Mouse (Mus musculus) testis, adult 2 months (tissue): Measurements from ENCODE around the gene Olfr305. TPM values are rescaled to one million over a fixed set of nuclear protein-coding genes. Genes with fewer than 3 reads are reported as not detected.

Experiments
- H3K27ac ChIP-seq: fragments of 200-500 bp; 2 replicates; pipeline ENCODE4 v1.5.1; 2012; ENCODE audit warnings: low read depth, low read length; ENCODE audit not compliant: control insufficient read depth, insufficient read depth
- H3K27me3 ChIP-seq: fragments of 200-500 bp; 2 replicates; pipeline ENCODE4 v1.6.1; 2012; ENCODE audit warnings: mild to moderate bottlenecking, low read length, moderate library complexity; ENCODE audit not compliant: control insufficient read depth, insufficient read depth
- H3K36me3 ChIP-seq: fragments of 200-500 bp; 2 replicates; pipeline ENCODE4 v1.6.1; 2012; ENCODE audit warnings: mild to moderate bottlenecking, low read length; ENCODE audit not compliant: control insufficient read depth, insufficient read depth
- H3K4me1 ChIP-seq: fragments of 200-500 bp; 2 replicates; pipeline ENCODE4 v1.6.1; 2012; ENCODE audit warnings: low read length; ENCODE audit not compliant: control insufficient read depth, insufficient read depth
- H3K4me3 ChIP-seq: fragments of 200-500 bp; 2 replicates; pipeline ENCODE4 v1.5.1; 2012; ENCODE audit warnings: low read depth, mild to moderate bottlenecking, low read length, moderate library complexity, mixed read lengths; ENCODE audit not compliant: control insufficient read depth
- CTCF ChIP-seq: fragments of 200-500 bp; IDR thresholded peaks from 2 replicates; pipeline ENCODE4 v1.5.1; 2012; ENCODE audit warnings: low read depth, mild to moderate bottlenecking, inconsistent platforms, low read length, moderate library complexity; ENCODE audit not compliant: control insufficient read depth, insufficient read depth, insufficient replicate concordance
- POLR2A ChIP-seq: fragments of 200-500 bp; IDR thresholded peaks from 2 replicates; pipeline ENCODE4 v1.6.1; 2012; ENCODE audit warnings: low read depth, mild to moderate bottlenecking, inconsistent platforms, low read length, moderate library complexity; ENCODE audit not compliant: control insufficient read depth
- polyA plus RNA-seq: library from polyadenylated mRNA; depleted of rRNA; stranded (reverse); fragments of >200 nt; gene quantifications from 2 replicates; pipeline ENCODE4 v1.2.3, GENCODE M21; 2012; rRNA removed

Gene Olfr305
- polyA plus RNA-seq, 1 experiment, result 0.30 TPM

DNA sequence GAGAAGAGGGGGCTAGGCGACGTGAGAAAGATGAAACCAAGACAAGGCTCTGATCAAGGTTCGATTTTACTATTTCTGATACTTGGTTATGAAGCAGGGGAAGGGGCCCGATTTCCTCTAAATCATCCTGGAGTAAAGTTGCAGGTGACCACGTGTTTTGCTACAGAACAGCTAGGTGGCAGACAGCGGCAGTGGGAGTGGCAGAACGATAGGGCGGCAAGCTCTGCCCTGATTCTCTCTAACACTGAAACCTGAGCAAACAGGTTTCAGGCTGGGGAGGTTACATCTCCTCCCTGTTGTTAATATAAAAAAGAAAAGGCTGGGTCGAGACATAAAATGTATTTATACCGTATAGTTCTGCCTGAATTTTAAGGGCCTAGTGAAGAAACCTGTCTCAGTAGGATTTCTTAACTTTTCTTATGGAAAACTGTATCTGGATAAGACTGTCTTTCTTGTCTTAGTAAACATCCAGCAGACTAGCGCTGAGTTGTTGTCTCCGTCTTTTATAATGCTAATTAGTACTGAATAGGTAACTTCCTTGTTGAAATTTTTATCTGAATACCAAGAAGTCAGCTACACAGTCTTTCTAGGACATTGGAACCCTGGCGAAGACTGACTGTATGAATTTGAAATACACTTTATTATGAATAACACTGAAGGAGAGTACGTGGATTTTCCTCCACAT is 23.7 kb downstream of the Olfr305 start:
- Histone ChIP-seq H3K4me3 (no peak overlapping the region), H3K36me3 (no peaks in the 10 kb centered on the region), H3K27ac (no peak overlapping the region), H3K27me3 (no peaks in the 10 kb centered on the region), H3K4me1 (no peaks in the 10 kb centered on the region)
- TF ChIP-seq CTCF (no peak), POLR2A (no peak)

DNA sequence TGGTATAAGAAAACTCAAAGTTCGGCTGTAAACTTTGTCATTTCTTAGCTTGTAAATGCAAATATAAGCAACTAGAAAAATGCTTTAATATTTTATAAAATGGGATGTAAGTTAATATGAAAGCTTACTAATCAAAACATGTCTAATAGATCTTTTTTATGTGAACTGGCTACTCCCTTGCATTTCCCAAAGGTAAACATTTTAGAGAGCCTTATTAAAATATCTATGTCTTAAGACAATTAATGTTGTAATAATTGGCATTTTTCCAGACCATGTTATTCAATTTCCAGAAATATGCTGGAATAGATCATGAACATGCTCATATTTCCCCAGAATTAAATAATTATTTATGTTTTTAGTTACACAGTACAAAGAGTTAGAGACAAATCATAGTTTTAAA is 29.2 kb downstream of the Olfr305 start, which contains the start of gene Olfr307:
TSS of gene Olfr307 (minus strand) at position 101 of the 400 bp plus-strand sequence.
- Histone ChIP-seq H3K27ac (no peak within 1 kb of the TSS), H3K4me3 (no peak within 1 kb of the TSS), H3K27me3 (no peaks in the 10 kb centered on the region), H3K4me1 (no peaks in the 10 kb centered on the region), H3K36me3 (no peaks in the 10 kb centered on the region)
- no peak for TF ChIP-seq POLR2A
- TF ChIP-seq CTCF, result no peak

DNA sequence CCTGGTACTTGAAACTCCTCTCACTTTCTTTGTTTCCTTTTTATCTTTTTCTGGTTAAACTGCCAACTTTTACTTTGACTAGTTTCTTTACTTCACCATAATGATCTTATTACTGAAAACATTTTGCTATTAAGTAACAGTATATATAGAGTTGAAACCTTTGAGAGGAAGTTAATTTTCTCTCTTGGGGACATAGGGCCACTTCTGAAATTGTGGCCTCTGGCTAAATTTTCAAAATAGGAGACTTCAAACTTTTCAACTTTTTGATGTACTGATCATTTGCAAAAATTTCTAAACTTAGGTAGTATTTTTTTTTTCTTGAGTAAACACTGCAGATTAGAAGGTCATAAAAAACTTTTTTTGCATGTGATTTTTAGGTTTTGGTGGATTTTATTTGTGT is 41.2 kb downstream of the Olfr305 start, which contains the start of gene Olfr308:
TSS of gene Olfr308 (minus strand) at position 101 of the 400 bp plus-strand sequence.
- no peaks in the 10 kb centered on the region for H3K4me1 ChIP-seq
- TF ChIP-seq POLR2A, result no peak
- no peak for TF ChIP-seq CTCF

DNA sequence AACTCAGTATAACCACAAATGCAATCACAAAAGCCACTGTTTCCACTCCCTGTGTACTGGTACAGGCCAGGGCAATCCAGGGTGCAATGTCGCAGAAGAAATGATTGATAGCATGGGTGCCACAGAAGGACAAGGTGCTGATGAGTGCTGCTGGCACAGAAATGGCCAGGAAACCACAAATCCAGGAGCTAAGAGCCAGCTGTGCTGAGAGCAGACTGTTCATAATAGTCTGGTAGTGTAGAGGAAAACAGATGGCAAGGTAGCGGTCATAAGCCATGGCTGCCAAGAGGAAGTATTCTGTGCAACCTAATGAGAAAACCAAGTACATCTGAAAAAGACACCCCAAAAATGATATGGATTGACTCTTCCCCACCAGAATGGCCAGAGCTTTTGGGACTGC is 45.4 kb downstream of the Olfr305 start:
- Histone ChIP-seq H3K27ac (no peak overlapping the region), H3K4me1 (no peaks in the 10 kb centered on the region), H3K27me3 (no peaks in the 10 kb centered on the region), H3K4me3 (no peak overlapping the region), H3K36me3 (no peaks in the 10 kb centered on the region)
- no peak for TF ChIP-seq POLR2A

More for the DNA sequence above, 41.2 kb downstream of the Olfr305 start, which contains the start of gene Olfr308:
- Histone ChIP-seq H3K27ac (no peak within 1 kb of the TSS), H3K36me3 (no peaks in the 10 kb centered on the region), H3K27me3 (no peaks in the 10 kb centered on the region), H3K4me3 (no peak within 1 kb of the TSS)

- H3K4me1 ChIP-seq, result no peaks in the 10 kb centered on the region
- no peak for TF ChIP-seq POLR2A
- TF ChIP-seq CTCF, result no peak
- no peaks in the 10 kb centered on the region for H3K36me3 ChIP-seq
- no peak within 1 kb of the TSS for H3K27ac ChIP-seq
- no peaks in the 10 kb centered on the region for H3K27me3 ChIP-seq
- H3K4me3 ChIP-seq, result no peak within 1 kb of the TSS
These were observed 53.1 kb downstream of the Olfr305 start, which contains the start of gene Olfr309 for GRCm38 (mm10) chr7:86313608-86314007. Gene Olfr309 (minus strand): TSS chr7:86313708.

Other genes starting within 250 kb of the Olfr305 start
- gene Vmn2r75, start 195.2 kb downstream of the Olfr305 start, polyA plus RNA-seq, result not detected in 2 replicates
- gene Vmn2r76, start 120.6 kb downstream of the Olfr305 start, polyA plus RNA-seq, result not detected in 2 replicates
- not detected in 2 replicates for gene Olfr310, start 89.8 kb downstream of the Olfr305 start, polyA plus RNA-seq
- 0.12 TPM in 1 of 2 replicates, not detected in the other for gene Olfr309, start 53.2 kb downstream of the Olfr305 start, polyA plus RNA-seq
- gene Olfr308, start 41.3 kb downstream of the Olfr305 start, polyA plus RNA-seq, result not detected in 2 replicates
- 0.07 and 0.21 TPM in 2 replicates for gene Olfr307, start 29.3 kb downstream of the Olfr305 start, polyA plus RNA-seq
- not detected in 2 replicates for gene Olfr304, start 19.7 kb upstream of the Olfr305 start, polyA plus RNA-seq
- gene Olfr303, start 30.9 kb upstream of the Olfr305 start, polyA plus RNA-seq, result 0.52 and 0.95 TPM in 2 replicates
- gene Olfr301, start 36.9 kb upstream of the Olfr305 start, polyA plus RNA-seq, result 0.20 and 0.56 TPM in 2 replicates
- gene Olfr299, start 93.0 kb upstream of the Olfr305 start, polyA plus RNA-seq, result not detected in 2 replicates
- gene Olfr298, start 125.6 kb upstream of the Olfr305 start, polyA plus RNA-seq, result not detected in 2 replicates
- gene Olfr297, start 153.0 kb upstream of the Olfr305 start, polyA plus RNA-seq, result not detected in 2 replicates
- not detected in 2 replicates for gene Olfr295, start 216.9 kb upstream of the Olfr305 start, polyA plus RNA-seq
- not detected in 2 replicates for gene Olfr294, start 249.7 kb upstream of the Olfr305 start, polyA plus RNA-seq